Mouse (Mus musculus): Measurements from ENCODE around the gene Stk11.

Stk11 gene

DNA sequence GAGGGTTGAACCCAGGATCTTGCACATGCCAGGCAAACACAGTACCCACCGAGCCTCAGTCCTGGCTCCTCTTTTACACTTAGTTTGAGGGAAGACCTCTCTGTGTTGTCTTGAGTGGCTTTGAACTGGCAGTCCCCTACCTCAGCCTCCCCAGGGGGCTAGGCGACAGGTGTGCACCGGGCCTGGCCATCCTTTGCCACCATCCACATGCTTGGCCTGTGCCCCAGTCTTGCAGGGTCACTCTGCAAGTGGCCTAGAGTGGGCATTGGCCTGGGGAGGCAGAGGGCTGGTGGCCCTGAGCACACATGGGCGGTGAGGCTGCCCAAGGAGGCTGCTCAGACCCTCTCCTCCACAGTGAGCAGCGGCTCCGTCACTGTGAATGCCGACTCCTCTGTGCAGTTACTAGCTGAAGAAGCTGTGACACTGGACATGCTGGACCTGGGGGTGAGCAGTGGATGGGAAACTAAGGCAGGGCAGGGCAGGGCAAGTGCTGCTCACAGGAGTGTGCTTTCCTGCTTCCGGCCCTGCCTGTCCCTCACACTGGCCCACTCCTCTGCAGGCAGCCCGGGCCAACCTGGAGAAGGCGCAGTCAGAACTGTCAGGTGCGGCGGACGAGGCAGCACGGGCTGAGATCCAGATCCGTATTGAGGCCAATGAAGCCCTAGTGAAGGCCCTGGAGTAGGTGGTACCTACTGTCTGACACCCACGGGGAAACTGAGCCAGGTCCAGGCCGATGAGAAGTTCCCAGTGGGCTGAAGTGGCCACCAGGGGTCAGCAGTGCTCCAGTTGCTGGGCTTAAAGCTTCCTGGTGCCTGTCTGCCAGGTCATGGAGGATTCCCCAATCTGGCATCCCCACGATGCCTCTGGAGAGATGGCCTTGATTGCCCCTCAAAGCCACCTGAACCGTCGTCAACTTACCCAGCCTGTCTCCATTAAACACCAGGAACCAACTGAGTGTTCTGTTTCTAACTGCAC, 29.5 kb downstream of the Stk11 start:
- peak; percentile 82 to 84 for DNase-seq

DNA sequence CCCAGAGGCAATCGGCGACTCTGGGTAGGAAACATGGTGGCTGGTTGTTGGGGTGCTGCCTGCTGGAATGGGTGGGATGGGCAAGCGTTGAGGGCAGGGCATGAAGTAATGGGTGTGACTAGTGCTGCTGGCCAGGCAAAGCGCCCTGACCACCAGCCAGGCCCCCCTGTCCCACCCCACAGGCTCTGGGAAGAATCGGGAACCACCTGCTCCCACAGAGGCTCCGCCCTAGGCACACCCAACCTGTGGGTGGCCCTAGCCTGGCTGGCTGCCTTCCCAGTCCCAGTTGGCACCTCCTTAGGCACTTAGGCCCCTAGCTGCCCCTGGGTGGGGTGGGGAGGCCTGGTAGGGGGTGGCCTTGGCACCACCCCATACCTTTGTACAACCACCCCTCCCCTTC, 30.3 kb downstream of the Stk11 start:
- no peak for DNase-seq

GRCm38 (mm10) chr10:80146568-80147011, 31.0 kb downstream of the Stk11 start:
- DNase-seq = no peak

- no peak for DNase-seq
Measured at GRCm38 (mm10) chr10:80147146-80147718, 31.6 kb downstream of the Stk11 start.

DNA sequence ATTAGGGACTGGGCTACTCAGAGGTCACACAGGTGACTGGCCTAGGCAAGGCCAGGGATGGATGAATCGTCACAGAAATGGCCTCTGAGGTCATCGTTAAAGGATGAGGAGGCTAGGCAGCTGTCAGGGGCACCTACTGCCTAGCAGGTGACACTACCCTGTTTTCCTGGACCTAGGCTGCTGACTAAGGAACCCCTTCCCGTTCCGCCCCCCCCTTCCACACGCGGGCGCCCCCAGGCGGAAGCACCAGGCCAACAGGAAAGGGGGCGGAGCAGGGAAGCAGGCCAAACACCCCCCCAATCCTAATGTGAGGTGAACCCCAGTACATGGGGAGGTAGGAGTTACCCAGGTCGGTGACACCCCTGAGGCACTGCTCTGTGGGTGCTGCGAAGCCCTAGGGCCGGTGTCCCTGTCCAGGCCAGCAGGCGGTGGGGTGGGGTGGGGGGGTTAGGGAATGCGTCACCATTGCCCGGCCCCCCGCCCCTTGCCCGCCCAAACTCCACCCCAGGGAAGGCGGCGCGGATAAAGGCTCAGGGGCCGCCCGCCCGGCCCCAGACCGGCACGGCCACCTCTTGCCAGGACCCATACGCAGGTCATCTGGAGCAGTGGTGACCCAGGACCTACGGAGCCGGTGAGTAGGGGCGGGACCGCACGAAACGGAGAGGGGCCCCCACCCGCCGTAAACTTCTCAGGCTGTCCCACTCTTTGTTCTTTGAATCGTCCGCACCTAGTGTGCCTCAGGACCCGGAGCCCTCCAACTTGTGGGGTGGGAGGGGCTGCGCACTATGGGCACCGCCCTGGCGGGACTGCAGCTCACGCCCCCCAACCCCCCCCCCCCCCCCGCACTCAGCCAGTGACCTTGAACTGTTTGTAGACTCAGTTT, 32.4 kb downstream of the Stk11 start, which contains the start of gene Midn:
Midn (plus strand) TSS at position 554 of the 883 bp plus-strand sequence.
- DNase-seq = peak; percentile 46 to 51

DNA sequence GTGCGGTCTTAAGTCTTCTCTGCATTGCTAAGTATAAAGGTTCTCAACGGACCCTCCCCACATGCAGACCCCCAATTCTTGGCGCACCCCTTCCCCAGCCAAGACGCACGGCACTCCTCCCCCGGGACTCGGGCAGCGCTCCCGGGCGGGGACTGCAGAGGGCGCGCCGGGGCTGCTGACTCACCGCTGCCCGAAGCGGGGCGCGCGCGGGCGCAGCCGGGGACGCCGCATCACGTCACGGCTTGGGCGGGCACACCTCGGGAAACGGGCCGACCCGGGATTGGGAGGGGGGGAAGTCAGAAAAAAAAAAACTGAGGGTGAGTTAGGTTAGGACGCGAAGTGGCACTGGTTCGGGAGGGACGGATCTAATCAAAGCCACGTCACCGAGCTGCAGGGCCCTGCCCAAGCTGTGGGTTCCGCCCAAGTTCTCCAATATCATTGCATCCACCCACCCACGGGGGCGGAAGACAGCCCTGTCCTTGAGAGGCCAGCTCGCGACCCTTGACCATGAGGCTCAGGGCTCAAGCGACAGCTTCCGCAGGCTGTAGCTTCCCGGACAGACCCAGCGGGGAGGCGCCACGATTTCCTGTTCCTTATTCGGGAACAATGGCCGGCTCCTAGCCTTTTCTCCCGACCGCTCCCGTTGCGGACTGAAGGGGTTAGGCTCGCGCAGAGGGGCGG, 33.1 kb downstream of the Stk11 start:
- DNase-seq = peak; percentile 93 to 96

DNA sequence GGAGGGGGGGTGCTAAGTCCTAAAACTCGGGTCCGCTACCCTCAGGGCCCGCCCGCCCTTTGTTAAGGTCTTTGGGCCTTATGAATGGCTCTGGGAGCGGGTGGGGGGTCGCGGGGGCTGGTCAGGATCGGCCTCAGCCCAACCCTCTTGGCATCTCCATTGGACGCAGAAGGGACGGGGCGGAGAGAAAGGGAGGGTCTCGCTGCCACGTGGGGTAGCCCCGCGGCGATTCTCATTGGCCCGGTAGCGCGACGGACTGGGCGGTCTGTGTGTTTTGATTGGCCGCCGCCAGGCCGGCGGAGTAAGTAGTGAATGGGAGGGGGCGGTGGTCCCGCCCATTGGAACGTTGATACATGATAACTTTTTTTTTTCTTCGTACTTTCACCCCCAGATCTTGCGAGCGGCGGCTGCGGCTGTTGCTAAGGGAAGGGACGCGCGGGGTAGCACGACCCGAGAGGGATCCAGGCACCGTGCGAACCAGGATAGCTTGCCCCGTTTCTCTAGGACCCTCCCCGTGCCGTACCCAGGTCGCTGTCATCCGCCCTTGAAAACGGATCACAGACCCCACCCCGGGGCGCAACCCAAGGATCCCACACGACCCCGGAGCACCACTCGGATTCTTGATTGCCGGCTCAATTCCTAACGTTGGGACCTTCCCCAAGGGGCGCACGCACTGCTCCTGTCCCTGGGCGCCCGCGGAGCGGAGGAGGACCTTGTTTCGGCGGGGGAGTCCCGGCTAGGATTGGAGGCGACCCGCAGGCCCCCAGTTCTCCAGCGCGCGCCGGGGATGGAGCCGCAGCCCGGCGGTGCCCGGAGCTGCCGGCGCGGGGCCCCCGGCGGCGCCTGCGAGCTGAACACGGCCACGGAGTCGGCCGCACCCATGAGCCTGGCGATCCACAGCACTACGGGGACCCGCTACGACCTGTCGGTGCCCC, 34.0 kb downstream of the Stk11 start:
- peak; percentile 94 to 96 for DNase-seq

- peak; percentile 72 to 75 for DNase-seq
Measured at GRCm38 (mm10) chr10:80150226-80151210, 34.9 kb downstream of the Stk11 start.

- DNase-seq = peak; percentile 53
Measured at GRCm38 (mm10) chr10:80151211-80152034, 35.8 kb downstream of the Stk11 start.

DNA sequence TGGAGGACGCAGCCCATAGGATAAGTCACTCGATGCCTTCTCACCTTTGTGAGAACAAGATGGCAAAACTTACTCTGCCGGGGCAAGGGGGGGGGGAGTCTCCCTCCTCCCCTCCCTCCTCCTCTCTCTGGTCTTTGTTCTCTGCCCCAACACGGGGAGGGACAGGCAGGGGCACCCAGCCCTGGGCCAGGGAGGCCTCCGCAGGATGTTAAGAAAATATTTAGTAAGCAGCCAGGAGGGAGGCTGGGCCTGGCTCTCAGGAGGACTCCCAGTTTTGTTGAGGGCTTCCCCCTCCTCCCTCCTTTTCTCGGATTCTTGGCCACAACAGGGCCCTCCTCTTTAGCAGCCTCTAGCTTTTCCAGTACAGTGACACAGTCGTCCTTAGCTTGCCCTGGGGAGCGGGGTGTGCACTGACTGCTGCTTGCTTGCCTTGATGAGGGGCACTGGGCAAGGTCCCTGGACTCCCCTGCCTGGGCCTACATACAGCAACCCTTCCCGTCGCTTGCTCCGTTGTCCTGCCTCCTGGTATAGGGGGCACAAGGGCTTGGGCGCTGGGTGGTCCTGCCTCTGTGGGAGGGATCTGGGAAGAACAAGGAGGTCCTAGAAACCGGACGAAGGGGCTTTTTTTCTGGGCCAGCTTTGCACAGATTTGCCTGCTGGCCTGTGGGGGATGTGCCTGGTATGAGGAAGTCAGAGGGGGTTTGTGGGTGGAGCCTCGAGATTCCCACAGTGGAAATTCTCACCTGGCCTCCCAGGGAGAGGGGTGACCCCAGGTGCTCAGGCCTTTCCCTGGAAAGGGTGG, 36.7 kb downstream of the Stk11 start:
- DNase-seq = peak; percentile 37 to 40

GRCm38 (mm10) chr10:80152873-80153260, 37.3 kb downstream of the Stk11 start:
- DNase-seq = peak; percentile 50 to 57

DNA sequence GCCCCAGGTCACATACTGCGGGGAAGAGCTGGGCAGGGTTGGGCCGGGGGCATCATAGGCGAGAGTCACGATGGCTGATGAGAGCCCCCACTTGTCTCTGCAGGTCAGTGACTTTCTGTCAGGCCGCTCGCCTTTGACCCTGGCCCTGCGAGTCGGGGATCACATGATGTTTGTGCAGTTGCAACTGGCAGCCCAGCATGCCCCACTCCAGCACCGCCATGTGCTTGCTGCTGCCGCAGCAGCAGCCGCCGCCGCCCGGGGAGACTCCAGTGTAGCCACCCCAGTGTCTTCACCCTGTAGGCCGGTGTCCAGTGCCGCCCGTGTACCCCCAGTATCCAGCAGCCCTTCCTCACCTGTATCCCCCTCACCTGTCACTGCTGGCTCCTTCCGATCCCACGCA, 38.1 kb downstream of the Stk11 start:
- DNase-seq = no peak

DNA sequence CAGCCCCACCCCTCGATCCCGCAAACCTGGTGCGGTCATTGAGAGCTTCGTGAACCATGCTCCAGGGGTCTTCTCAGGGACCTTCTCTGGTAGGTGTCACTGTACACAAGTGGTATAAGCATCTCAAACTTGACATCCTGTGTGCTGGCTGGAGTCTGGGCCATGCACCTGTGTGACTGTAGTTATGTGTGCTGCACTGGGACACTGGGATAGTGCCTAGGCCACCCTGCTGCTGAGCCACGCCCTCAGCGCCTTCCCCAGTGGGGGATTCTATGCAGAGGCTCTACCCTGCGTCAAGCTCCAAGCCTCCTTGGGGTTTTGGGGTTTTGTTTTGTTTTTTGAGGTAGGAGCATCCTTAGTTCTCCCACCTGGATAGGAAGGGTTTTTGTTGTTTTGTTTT, 38.8 kb downstream of the Stk11 start:
- DNase-seq = no peak

- DNase-seq = no peak
Measured at GRCm38 (mm10) chr10:80155277-80155676, 39.7 kb downstream of the Stk11 start.

GRCm38 (mm10) chr10:80156002-80156751, 40.6 kb downstream of the Stk11 start:
- no peak for DNase-seq

DNA sequence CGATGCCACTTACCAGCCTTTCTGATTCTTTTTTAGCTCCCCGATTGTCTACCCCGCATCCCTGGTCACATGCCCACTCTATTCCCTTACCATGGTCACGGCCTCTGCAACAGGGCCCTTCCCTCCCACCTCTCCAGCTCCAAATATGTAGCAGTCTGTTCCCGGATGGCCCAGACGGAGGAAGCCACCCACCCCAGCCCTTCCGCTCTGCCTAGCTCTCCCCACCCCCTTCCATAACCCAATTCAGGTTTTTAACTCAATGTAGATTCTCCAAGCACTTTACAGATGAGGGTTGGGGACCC, 41.1 kb downstream of the Stk11 start:
- no peak for DNase-seq

GRCm38 (mm10) chr10:80157141-80157929, 41.7 kb downstream of the Stk11 start:
- DNase-seq = no peak

Data from B cell, adult 2 months (primary cell).